Mouse (Mus musculus) retina, embryonic 14.5 days (tissue): ENCODE data around the gene Sctr.

ENCODE experiments used
- DNase-seq: peaks from one replicate; pipeline ENCODE4 v3.0.0-alpha.2; 2015; ENCODE audit warnings: low spot score

Sctr gene

GRCm38 (mm10) chr1:120006844-120007790, at the start of gene Sctr:
Sctr (plus strand) TSS chr1:120006894.
- DNase-seq = peak; percentile 75

GRCm38 (mm10) chr1:119957716-119958222, 48.9 kb upstream of the Sctr start:
- no peak for DNase-seq

- no peak for DNase-seq
Measured at GRCm38 (mm10) chr1:119959464-119959863, 47.2 kb upstream of the Sctr start.

GRCm38 (mm10) chr1:119959920-119960319, 46.8 kb upstream of the Sctr start:
- DNase-seq = no peak

- peak; percentile 4 for DNase-seq
Measured at GRCm38 (mm10) chr1:119965804-119966514, 40.7 kb upstream of the Sctr start.

- DNase-seq = no peak
Measured at GRCm38 (mm10) chr1:119973117-119973516, 33.6 kb upstream of the Sctr start.

- DNase-seq = no peak
Measured at GRCm38 (mm10) chr1:119975141-119975540, 31.6 kb upstream of the Sctr start.

GRCm38 (mm10) chr1:119986555-119986954, 20.1 kb upstream of the Sctr start:
- no peak for DNase-seq

- peak; percentile 83 for DNase-seq
Measured at GRCm38 (mm10) chr1:119996798-119997581, 9.7 kb upstream of the Sctr start, which contains the start of gene Cfap221. Cfap221 (minus strand) TSS chr1:119997234.

- peak; percentile 67 for DNase-seq
Measured at GRCm38 (mm10) chr1:119997644-119998043, 9.1 kb upstream of the Sctr start.

GRCm38 (mm10) chr1:120007851-120008588, 1.3 kb downstream of the Sctr start:
- DNase-seq = no peak

GRCm38 (mm10) chr1:120012638-120013037, 5.9 kb downstream of the Sctr start:
- DNase-seq = no peak

GRCm38 (mm10) chr1:120013111-120013510, 6.4 kb downstream of the Sctr start:
- peak; percentile 79 for DNase-seq

GRCm38 (mm10) chr1:120016240-120016639, 9.5 kb downstream of the Sctr start:
- no peak for DNase-seq

GRCm38 (mm10) chr1:120018900-120019299, 12.2 kb downstream of the Sctr start:
- DNase-seq = no peak

GRCm38 (mm10) chr1:120019428-120019827, 12.7 kb downstream of the Sctr start:
- DNase-seq = no peak

- DNase-seq = no peak
Measured at GRCm38 (mm10) chr1:120020322-120020897, 13.7 kb downstream of the Sctr start.

- DNase-seq = no peak
Measured at GRCm38 (mm10) chr1:120021951-120022350, 15.3 kb downstream of the Sctr start.

- DNase-seq = no peak
Measured at GRCm38 (mm10) chr1:120024331-120025049, 17.8 kb downstream of the Sctr start.

GRCm38 (mm10) chr1:120025050-120025439, 18.4 kb downstream of the Sctr start:
- DNase-seq = no peak
